Mouse (Mus musculus): ENCODE results near the gene Akap6. TPM values are rescaled to one million over a fixed set of nuclear protein-coding genes. Genes with fewer than 3 reads are reported as not detected.

The Akap6 gene
- total RNA-seq, 2 experiments from 2014 or later = 174 to 175 TPM

GRCm38 (mm10) chr12:52833141-52833540 is 134.0 kb downstream of the Akap6 start:
- DNase-seq (ENCODE audit: low spot score in 2 of 2) = peak; percentile 34 to 43
- intact Hi-C loops (cut with DNase I) = loop anchor here (5.0 to 10.0 kb wide), 4 partner anchors 131 to 798 kb away; partner anchors contain the start of gene Arhgap5

GRCm38 (mm10) chr12:52834074-52834473 is 134.9 kb downstream of the Akap6 start:
- intact Hi-C loops (cut with DNase I) = loop anchor here (5.0 to 10.0 kb wide), 4 partner anchors 132 to 799 kb away; partner anchors contain the start of gene Arhgap5
- DNase-seq (ENCODE audit: low spot score in 2 of 2) = no peak

DNA sequence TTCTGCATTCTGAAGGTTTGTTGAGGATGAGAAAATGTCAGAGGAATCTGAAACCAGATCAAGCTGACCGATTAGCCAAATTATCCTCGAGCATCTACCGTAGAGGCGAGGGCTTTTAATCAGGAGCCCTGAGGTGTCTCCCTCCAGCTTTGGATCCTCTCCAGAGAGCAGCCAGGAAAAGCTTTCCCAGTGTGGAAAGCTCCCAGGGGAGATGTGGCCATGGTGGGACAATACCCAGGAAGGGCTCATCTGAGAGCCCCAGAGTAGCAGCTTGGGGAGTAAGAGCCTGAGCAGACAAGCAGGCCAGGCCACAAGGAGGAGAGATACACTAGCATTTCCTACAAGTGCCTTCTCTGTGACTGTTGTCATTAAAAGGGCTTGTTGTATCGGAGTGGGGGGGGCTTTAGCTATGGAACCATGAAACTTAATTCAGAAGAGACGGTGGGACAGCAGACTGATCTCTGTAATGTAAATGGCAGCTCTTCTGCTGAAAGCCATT is 135.6 kb downstream of the Akap6 start:
- no peak for DNase-seq (ENCODE audit: low spot score in 2 of 2)
- intact Hi-C loops (cut with DNase I) = loop anchor here (5.0 to 10.0 kb wide), 5 partner anchors 62 to 800 kb away; partner anchors contain the start of gene Arhgap5

GRCm38 (mm10) chr12:52835291-52835742 is 136.1 kb downstream of the Akap6 start:
- no peak for DNase-seq (ENCODE audit: low spot score in 2 of 2)
- intact Hi-C loops (cut with DNase I) = loop anchor here (5.0 to 10.0 kb wide), 2 partner anchors 62 to 801 kb away; no protein-coding TSS in a partner anchor

DNA sequence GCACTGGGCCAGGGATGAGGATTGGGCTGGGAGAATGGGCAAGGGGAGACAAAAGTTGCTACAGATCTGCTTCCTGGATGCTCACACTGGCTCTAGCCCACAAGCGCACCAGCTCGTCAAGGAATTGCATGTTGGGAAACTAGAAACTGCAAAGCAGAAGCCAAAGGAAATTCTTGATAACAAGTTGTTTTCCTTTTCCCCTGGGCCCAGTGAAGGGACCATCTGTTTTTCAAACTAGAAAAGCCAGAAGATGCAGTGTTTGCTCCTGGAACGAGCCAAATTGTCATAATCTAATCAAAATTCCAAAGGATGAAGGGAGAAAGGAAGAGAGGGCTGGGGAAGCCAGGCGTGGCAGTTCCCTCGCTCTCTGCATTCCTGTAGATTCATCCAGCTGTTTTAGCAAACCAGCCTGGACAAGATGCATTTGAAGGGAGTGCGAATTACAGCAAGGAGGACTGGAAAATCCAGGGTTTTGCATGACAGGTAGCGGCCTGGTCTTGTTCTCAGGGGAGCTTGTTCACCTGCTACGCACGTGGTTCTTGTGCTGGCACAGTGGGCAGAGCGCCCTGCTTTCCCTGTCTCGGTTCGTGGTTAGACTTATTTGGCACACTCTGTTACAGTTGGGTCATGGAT is 136.8 kb downstream of the Akap6 start:
- intact Hi-C loops (cut with DNase I) = loop anchor here (5.0 to 10.0 kb wide), 2 partner anchors 61 to 801 kb away; no protein-coding TSS in a partner anchor
- DNase-seq (ENCODE audit: low spot score in 2 of 2) = no peak

- intact Hi-C loops (cut with DNase I) = no loop called here
- no peak for DNase-seq (ENCODE audit: low spot score in 2 of 2)
These were observed 146.8 kb downstream of the Akap6 start for GRCm38 (mm10) chr12:52845982-52846381.

DNA sequence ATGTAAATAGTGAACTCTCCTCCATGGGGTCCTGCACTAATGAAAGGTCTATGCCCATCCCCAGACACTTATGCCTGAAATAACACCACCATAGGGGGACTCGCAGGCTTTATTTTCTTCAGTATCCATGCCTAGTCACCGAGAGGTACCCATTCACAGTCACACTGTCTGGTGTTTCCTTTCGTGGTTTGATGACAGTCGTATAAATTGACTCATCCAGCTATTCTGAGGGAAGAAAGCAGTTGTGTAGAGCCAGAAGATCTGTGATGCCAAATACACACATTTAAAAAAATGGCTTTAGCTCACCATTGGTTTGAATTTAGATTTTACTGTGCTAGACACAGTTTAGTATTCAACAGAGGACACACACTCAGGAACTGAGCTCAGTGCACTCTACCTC is 147.8 kb downstream of the Akap6 start:
- intact Hi-C loops (cut with DNase I) = no loop called here

DNA sequence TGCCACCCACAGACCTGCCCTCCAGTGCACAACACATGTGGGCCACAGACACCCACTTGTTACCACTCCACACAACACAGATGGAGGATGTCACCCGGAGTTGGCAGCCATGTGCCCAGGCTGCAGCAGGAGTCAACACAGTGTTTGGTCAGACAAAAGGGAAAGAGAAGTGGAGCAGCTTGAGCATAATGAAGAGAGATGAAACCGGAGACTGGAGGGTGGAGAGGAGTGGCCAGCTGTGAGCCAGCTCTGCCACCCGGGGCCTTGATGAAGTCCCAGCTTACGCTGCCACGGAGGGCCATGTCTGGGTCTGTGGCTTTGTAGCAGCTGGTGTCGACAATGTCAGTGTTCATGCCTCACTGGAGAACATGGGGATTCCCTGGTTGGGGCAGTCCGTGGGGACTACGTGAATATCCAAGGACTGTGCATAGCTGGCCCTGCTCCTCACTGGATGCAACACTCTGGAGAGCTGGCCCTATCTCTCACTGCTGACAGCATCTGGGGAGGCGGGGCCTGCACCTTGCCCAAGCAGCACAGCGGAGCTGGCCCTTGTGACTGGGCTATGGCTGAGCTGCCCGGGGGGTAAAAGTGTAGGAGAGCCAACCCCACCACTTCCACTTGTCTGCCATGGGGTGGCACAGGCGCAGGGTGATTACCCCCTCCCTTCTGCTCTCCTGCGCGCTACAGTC is 148.8 kb downstream of the Akap6 start:
- intact Hi-C loops (cut with DNase I) = no loop called here
- DNase-seq (ENCODE audit: low spot score in 2 of 2) = no peak

More for the DNA sequence above, 147.8 kb downstream of the Akap6 start:
- no peak for DNase-seq (ENCODE audit: low spot score in 2 of 2)

DNA sequence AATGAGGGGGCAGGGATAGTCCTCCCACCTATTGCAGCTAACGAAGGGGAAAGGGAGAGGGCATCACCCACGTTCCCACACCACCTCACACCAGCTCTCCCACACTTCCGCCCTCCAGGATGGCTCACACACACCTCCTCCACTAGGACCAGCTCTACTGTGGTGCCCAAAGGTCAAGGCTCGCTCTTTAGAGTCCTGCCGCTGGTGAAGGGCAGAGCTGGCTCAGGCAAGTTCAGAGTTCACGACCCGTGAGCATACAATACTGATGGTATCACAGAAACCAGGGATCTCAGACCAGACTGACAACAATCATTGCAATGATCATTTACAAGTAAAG is 149.3 kb downstream of the Akap6 start:
- intact Hi-C loops (cut with DNase I) = no loop called here
- DNase-seq (ENCODE audit: low spot score in 2 of 2) = no peak

- no peak for DNase-seq (ENCODE audit: low spot score in 2 of 2)
- intact Hi-C loops (cut with DNase I) = no loop called here
These were observed 150.1 kb downstream of the Akap6 start for GRCm38 (mm10) chr12:52849297-52849696.

DNA sequence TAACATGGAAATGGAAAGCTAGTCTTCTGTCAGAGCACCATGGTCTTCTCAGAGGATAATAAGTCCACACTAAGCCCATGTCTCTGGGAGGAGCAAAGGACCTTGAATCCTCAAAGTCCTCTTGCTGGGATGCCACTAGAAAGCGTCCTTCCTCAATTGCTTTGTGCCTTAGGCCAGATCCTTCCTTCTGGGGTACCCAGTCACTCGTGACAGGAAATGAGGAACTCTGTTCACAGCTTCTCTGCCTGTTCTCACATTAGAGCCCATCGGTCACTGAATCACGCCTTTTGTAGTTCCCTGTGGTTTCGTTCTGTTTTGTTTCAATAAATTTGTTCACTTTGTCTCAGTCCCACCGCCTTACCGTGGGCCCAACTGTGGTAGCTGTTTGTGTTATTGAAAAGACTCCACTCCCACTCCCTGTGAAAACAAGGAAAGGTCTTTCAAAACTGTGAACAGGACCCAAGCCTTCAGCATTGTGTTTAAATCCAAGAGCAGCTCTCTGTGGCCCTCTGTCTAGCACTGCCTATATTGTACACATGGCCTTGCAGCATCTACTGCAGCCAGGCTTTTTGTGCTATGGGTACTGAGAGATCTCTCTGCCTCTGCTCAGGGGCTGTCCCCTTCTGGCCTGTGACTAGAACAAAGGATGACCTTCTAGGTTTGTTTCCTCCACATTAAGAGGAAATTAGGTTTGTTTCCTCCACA is 151.3 kb downstream of the Akap6 start:
- intact Hi-C loops (cut with DNase I) = no loop called here

GRCm38 (mm10) chr12:52851221-52851620 is 152.0 kb downstream of the Akap6 start:
- DNase-seq (ENCODE audit: low spot score in 2 of 2) = no peak
- intact Hi-C loops (cut with DNase I) = no loop called here

More for the DNA sequence above, 151.3 kb downstream of the Akap6 start:
- no peak for DNase-seq (ENCODE audit: low spot score in 2 of 2)

GRCm38 (mm10) chr12:52854236-52854679 is 155.1 kb downstream of the Akap6 start:
- DNase-seq (ENCODE audit: low spot score in 2 of 2) = no peak
- intact Hi-C loops (cut with DNase I) = no loop called here

GRCm38 (mm10) chr12:52856104-52856503 is 156.9 kb downstream of the Akap6 start:
- intact Hi-C loops (cut with DNase I) = no loop called here
- no peak for DNase-seq (ENCODE audit: low spot score in 2 of 2)

- intact Hi-C loops (cut with DNase I) = no loop called here
- DNase-seq (ENCODE audit: low spot score in 2 of 2) = no peak
These were observed 158.1 kb downstream of the Akap6 start for GRCm38 (mm10) chr12:52857306-52857705.

GRCm38 (mm10) chr12:52861922-52862321 is 162.7 kb downstream of the Akap6 start:
- intact Hi-C loops (cut with DNase I) = no loop called here
- DNase-seq (ENCODE audit: low spot score in 2 of 2) = no peak

- intact Hi-C loops (cut with DNase I) = no loop called here
- DNase-seq (ENCODE audit: low spot score in 2 of 2) = no peak
These were observed 168.9 kb downstream of the Akap6 start for GRCm38 (mm10) chr12:52868000-52868624.

DNA sequence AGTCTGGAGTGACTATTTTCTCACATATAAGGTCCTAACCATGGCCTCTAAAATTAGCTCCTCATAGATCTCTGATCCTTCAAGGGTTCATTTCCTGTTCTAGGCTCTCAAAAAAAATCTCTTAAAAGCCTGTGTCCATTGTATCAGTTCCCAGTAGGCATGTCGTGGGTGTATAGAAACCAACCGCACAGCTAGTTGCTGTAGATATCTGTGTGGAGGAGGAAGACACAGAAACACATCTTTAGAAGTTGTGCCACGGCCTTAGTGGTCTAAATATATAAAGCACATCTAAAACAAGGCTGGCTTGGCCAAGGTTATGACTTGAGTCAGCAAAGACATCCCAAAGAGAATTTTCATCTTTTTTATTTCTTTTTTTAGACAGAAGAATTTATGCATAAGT is 172.4 kb downstream of the Akap6 start:
- no peak for DNase-seq (ENCODE audit: low spot score in 2 of 2)
- intact Hi-C loops (cut with DNase I) = no loop called here

- intact Hi-C loops (cut with DNase I) = no loop called here
- DNase-seq (ENCODE audit: low spot score in 2 of 2) = no peak
These were observed 175.2 kb downstream of the Akap6 start for GRCm38 (mm10) chr12:52874332-52874923.

Measured in left cerebral cortex, postnatal 36 days (tissue).